Mouse (Mus musculus): ENCODE data around the gene Mical2.
A peak's percentile ranks its signal among the peaks of the same experiment; 100 is the strongest.

Mical2 gene

DNA sequence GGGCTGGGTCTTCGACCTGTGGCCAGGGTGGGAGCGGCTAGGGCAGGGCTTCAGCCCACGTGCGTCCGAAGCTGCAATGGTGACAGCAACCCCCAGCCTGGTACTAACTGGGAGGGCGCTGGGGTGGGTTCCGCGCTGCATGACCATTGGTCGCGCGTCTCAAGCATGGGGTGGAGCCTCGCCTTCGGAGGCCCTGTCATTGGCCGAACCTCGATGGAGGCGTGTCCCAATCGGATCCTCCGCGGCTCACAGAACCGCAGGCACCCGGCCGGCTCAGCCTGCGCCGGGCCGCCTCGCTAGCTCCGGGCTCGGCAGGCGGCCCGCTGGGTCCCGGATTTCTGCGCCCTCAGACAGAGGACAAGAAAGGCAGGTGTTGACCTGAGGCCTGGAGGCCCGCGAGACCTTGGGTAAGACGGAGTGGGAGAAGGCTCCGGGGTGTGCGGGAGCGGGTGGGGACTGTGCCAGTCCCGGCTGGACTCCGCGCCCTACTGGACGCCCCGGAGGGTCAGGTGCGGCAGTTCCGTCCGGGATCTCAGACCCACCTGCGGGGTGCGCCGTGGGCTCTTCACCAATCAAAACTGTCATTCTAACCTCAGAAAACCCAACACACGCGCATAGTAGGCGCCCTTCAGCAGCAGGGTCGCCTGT, at the start of gene Mical2:
Gene Mical2, plus strand, starts transcription at position 242 of the 648 bp plus-strand sequence.
- DNase-seq (ENCODE audit: low read depth, low spot score), result peak; percentile 99

DNA sequence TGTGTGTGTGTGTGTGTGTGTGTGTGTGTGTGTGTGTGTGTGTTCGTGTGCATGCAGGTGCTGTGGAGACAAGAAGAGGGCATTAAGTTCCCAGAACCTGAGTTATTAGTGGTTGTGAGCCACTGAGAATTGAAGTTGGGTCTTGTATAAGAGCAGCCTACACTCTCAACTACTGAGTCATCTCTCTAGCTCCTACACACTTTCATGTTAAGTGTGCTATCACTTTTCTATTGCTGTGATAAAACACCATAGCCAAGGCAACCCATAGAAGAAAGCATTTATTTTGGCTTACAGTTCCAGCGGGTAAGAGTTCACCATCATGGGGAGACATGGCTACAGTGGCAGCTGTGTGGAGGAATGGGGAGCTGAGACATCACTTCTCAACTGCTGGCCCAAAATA, 49.0 kb upstream of the Mical2 start:
- DNase-seq (ENCODE audit: low read depth, low spot score), result peak; percentile 69

DNA sequence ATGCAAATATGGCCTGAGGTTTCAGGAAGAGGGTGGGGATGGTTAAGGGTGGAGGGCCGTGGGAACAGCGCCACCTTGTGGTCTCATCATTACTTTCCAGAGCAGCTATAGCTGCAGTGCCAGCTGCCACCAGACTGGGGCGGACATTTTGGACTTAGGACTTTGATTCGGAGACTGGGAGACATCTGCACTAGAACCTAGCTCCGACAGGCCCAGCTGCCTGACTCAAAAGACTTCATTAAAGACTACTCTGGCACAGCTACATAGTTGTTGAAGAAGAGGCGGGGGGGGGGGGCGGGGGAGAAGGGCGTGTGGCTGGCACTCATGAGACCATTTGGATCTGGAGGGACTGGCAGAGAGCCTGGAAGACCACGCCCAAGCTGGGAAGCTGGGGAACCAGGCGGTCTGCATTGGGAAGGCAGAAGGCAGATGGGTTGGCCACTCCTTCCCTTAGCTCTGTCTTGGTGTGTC, 45.4 kb upstream of the Mical2 start:
- DNase-seq (ENCODE audit: low read depth, low spot score), result peak; percentile 94

DNA sequence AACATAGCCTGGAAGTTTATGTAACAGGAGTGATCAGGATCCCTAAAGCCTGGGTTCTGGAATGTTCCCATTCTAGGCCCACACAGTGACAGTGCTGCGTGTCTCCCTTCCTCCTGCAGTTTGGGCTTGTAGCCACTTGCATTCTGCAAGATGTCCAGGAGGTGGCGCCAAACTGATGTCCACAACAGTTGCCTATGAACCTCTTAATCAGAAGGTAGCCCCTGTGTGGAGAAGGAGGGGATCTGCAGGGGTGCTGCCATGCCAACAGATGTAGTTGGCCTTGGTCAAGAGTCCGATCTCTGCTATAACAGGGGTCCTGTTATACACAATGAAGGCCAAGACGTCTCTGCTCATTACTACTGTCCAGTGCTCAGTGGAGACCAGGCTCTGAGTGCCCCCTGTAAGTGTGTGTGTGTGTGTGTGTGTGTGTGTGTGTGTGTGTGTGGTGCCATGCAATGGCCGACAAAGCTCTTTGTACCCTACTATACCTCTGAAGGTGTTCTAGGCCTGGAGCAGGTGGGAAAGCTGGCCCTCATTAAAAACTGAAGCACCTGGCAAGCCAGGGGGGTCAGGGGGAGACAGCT, 42.3 kb upstream of the Mical2 start:
- peak; percentile 96 for DNase-seq (ENCODE audit: low read depth, low spot score)

DNA sequence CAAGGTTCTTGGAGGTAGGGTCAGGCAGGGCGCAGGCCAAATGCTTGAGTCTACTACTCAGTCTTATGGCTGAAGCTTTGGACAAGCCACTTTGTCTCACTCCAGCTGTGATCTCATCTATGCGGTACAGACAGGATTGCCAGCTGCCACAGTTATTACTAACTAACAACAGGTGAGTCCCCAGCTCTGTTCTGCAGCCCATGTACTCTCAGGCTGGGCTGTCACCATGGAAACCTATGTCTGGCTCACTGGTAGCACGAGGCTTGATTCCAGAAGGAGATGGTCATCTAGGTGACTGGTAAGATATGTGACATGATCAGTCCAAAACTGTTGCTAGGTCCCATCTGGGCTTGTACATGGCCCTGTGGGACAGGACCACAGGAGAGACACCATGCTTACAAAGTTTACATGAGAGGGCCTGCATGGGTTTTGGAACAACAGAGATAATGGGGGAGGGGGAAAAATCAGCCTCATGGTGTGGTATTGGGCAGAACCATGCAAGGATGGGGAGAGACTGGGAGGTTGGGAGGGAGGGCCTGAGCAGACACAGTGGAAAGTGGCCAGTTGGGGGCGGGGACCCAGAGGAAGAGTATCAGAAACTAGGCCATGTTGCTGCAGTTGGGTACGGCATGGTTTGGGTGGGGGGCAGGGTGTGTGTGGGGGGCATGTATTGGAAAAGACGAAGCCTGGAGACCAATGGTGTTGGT, 41.0 kb upstream of the Mical2 start:
- DNase-seq (ENCODE audit: low read depth, low spot score), result peak; percentile 49

DNA sequence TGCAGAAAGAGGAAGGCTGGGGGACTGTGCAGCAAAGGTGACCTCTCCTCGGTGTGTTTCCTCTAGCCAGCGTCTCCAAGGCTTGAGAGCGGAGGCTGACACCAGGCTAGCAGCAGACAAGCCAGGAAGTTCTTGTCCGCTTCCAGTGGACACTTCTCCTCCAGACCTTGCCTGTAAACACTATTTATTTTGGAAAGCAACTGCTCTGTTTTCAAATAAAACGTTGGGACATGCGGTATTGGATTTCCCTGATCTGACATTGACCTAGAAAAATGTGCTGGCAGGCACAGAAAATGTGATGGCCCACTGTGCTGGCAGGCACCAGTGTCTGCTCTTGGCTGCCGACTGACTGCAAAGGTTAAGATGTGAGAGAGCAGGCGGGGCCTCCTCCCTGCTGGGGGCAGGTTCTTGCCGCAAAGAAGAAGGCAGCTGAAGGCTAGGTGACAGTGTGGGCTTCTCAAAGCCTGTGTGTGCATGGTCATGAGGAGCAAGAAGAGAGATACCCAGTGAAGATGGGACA, 40.4 kb upstream of the Mical2 start:
- DNase-seq (ENCODE audit: low read depth, low spot score), result peak; percentile 92

DNA sequence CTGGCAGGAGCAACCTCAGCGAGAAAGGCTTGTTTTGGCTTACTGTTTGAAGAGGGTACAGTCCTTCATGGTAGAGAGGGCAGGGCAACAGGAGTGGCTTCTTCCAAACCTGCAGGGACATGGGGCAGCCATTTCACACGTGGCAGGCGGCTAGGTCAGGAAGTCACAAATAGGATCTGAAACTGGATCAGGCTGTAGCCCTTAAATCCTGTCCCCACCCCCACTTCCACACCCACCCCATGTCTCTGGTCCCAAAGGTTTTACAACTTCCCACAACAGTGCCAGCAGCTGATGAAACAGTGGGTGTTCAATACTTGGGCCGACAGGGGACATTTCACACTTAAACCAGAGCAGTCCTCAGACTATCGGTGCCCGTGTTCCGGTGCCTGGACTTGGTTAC, 38.8 kb upstream of the Mical2 start:
- no peak for DNase-seq (ENCODE audit: low read depth, low spot score)

DNA sequence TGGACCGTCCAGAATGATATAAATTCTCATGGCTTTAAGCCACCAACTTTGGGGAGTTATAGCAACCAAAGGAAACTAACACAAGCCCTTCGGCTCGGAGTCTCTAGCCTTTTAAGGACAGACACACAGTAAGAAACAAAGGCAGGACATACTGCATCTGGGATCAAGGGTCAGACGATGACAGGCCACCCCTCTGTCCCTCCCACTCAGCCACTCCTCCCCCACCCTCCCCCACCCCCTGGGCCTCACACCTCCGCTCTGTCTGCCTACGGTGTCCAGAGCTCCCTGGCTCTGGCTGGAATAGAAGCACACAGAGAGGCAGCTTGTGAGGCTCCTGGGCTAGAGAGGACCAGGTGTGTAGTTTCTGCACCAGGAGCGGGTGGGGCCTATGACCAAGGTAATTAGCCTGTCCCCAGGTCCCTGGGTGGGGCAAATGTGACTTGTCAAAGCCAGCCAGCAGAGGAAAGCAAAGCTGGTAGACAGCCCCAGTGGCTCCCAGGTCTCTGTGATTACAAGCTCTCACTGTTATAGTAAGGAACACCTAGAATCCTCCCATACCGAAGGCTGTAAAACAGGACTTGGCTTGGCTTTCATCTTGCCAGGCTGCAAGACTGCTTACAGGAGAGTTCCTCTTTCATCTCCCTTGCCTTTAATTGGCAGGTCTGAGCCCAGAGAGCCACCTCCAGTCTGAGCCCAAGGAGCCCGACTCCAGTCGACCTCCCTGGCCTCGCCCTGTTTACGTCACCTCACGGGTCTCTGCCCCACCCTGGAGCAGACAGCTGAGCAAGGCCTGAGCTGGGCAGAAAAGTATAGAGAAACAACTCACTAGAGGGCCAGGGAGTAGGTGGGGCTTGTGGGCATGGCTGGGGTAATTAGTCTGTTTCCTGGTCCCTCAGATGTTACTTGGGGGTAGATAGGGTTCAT, 37.9 kb upstream of the Mical2 start:
- no peak for DNase-seq (ENCODE audit: low read depth, low spot score)

DNA sequence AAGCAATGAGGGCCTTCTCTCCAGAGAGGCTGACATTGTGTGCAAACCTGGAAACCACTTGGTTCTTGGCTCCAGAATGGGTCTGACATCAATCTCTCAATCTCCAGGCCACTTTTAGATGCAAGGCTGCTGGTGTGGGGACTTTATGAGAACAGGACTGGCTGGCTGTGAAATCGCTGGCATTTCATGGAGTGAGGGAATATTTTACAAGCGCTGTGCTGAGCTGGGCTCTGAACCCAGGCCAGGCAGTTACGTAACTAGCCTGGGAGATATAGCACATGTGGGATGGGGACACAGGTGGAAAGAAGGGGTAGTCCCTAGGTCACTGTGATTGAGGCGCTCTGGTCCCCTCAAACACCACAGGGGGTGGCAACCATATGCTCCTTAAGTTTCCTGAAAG, 33.4 kb upstream of the Mical2 start:
- peak; percentile 78 for DNase-seq (ENCODE audit: low read depth, low spot score)

DNA sequence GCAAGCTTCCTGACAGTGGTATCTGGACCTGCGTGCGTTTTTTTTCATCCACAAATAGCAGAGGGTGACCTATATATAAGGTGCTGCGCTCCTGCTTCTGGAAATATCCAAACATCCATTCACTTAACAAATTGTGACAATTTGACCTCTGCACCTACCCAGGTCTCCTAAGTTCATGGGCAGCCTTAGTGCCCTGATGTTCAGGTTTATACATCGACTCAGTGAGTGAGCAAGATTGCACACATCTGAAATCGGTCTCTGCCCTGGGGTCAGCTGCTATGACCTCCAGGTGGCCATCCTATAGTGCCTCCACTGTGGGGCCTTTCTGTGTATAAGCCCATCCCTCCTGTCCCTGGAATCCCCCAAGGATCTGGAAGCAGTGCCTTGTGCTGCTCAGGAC, 32.9 kb upstream of the Mical2 start:
- no peak for DNase-seq (ENCODE audit: low read depth, low spot score)

DNA sequence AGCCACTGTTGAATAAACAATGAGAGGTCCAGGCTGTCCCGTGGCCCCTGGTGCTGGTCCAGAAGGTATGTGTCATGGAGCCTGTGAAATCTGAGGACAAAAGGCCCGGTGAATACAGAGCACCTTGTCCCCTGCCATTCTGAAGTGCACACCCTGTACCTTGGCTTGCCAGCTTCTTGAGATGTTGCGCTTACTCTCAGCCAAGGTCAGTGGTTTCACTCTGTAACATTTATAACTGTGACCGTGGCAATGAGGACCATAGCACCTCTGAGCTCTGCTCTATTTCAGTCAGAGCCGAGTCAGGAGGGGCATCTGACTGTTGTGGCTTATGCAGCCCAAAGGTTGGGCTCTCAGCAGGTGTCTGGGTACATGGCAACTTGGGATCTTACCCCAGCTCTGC, 31.4 kb upstream of the Mical2 start:
- DNase-seq (ENCODE audit: low read depth, low spot score), result no peak

DNA sequence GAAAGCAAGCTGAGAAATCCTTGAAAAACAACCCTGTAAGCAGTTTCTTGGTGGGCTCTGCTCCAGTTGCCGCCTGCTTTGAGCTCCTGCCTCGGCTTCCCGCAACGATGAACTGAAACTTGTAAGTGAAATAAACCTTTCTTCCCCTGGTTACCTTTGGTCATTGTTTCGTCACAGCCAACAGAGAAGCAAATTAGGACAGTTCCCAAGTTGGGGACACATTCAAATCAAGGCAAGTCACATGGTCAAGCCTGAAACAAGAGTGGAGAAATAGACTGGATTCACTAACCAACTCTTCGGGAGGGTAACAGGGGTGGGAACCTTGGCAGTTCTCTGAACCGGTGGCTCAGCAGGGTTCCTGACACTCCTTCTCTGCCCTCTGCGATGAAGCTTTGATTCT, 28.2 kb upstream of the Mical2 start:
- DNase-seq (ENCODE audit: low read depth, low spot score), result no peak

DNA sequence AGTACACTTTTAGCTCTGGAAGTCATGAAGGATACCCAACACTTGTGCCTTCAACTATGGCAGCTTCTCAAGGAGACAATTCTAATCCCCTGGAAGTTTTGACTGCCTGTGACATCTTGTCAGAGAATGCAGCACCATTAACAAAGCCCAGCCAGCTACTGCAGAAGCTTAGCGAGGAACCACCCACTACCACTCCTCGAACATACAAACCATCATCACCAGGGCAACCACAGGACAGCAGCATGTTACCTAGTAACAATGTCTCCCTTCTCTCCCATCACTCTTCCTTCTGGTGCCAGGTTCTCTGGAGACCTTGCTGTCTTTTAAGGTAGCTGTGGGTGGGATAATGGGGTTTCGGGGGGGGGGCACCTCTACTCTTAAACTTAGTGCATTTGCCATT, 26.3 kb upstream of the Mical2 start:
- DNase-seq (ENCODE audit: low read depth, low spot score), result peak; percentile 76

DNA sequence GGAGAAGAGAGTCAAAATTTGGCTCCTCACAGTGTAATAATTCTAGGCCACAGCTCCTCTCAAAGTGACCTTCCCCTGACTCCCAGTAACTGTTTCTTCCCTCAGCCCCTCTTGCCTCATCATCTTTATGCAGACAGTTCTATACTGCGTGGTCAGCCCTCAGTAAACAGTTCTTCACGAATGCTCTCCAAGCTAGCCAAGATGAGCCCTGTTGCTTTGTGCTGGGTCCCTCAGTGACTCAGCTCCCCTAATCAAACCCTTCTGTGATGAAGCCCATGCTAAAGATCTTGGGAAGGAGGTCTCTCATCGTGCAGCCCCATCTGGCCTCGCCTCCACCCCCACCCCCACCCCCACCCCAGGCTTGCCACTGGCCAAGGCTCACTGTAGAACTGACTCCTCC, 24.9 kb upstream of the Mical2 start:
- DNase-seq (ENCODE audit: low read depth, low spot score), result no peak

DNA sequence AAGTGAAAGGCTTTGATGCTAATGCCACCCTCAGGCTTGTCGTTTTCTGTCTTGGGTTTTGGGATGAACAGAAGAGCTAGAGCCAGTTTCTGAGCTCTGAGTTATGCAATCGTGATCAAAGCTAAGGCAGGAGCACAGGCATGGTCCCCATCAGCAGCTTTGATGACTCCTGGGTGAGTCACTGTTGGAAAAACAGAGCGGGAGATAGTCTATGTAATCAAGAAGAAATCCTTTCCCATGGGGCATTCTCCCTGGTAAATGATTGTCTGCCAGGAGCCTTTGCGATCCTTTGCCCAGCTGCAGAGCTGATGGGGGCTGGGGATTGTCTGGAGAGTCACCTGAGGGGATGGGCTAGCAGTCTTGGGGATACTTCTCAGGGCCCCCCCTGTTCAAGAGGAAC, 23.5 kb upstream of the Mical2 start:
- peak; percentile 93 for DNase-seq (ENCODE audit: low read depth, low spot score)

DNA sequence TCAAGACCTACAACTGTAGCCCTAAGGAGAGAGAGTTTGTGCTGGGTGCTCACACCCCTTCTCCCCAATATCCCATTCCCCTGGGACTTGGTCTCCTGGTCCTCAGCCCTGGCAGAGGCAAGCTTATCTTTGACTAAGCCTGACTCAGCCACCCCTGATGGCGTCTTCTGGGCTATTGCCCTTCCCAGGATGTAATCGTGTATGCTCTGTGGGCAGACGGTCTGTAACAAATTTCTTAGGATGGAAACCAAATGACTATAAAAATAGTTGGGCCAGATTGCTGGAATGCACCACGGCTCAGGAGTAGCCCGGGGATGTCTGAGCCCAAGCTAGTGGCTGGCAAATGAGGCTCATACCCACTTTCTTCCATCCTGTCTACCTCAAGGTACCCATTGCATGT, 22.8 kb upstream of the Mical2 start:
- peak; percentile 88 for DNase-seq (ENCODE audit: low read depth, low spot score)

DNA sequence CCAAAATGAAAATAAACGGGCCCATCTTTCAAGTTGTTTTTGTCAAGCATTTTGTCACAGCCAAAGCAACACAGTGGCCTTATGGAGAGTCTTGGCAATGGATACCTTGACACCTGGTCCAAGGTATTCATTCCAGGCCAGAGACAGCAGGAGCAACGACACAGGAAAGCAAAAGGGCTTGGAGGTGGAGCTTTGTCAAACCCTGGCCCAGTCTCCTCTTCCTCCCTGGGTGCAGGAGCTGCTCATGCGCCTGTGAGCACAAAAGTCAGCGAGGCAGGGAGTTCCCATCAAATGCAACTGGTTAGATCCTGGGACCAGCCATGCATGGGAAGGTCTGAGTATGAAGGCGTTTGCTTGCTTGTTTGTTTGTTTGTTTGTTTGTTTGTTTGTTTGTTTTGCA, 21.7 kb upstream of the Mical2 start:
- peak; percentile 99 for DNase-seq (ENCODE audit: low read depth, low spot score)

DNA sequence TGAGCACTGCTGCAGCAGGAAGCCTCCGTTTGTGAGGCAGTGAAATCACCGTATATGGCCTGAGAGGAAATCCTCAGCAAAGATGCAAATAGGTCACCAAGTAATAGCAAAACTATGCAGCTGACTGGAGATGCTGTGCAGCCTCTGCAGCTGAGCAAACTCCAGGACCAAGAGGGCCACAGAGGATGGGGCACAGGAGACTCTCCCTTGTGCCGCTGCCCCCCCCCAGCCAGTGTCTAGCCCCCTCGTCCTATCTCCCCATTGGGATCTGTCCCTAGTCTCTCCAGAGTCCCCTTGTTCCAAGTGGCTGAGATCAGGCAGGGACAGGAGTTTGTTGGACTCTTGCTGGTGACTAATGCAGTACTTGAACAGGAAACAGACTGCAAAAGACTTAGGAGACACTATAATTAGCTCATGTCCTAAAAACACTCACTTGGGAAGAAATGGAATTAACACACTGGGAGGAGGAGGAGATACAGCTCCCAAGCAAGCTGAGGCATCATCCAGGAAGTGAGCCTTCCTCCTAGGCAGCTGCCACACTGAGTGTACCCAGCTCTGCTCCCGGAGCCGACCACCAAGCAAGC, 21.2 kb upstream of the Mical2 start:
- peak; percentile 92 for DNase-seq (ENCODE audit: low read depth, low spot score)

DNA sequence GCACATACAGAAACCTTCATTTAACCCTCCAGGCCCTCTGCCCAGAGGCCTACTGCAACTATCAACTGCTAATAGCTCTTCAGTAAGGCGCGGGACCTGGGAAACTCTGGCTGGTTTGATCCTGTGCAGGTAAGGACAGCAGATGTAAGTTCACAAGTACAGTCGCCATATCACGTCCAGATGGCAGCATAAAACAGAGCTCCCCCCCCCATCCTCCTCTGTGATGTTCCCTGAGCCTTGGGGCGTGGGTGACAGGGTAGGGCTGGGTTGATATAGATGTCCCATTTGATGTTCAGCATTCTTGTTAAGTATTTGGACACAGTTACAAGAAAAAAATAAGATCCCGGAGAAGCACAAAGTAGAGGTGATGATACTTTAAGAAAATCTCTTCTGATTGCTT, 20.1 kb upstream of the Mical2 start:
- peak; percentile 57 for DNase-seq (ENCODE audit: low read depth, low spot score)

DNA sequence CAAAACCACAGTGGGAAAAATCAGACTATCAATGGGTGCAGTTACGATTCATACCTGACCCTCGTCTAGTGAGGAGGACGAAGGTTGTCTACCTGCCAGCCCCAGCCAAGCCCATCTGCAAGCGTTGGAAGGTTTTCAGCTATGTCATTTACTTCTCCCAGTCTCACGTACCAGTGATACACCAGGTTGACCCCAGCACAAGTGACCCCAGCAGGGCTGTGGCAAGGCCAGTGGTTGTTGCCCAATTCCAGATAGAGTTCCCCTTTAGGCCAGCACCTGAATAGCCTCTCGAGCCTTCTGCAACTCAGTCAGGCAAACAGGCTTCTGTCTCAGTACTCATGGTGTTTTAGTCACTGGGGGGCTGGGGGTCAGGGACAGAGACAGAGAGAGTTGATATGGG, 17.9 kb upstream of the Mical2 start:
- DNase-seq (ENCODE audit: low read depth, low spot score), result no peak

Measured in brain, adult 2 months (tissue).